Mouse (Mus musculus) adrenal gland, postnatal 25 days (tissue): ENCODE data around the gene Gm21973. TPM values are rescaled to one million over a fixed set of nuclear protein-coding genes. Genes with fewer than 3 reads are reported as not detected.

Source experiments
- DNase-seq: peaks from one replicate; pipeline ENCODE4 v3.0.0; 2021; ENCODE audit warnings: mixed read lengths
- total RNA-seq: library from RNA; stranded (reverse); gene quantifications from 2 replicates; pipeline ENCODE4 v1.2.3, GENCODE M21; 2021

Gene Gm21973
- total RNA-seq, 1 experiment from 2014 or later: not detected

DNA sequence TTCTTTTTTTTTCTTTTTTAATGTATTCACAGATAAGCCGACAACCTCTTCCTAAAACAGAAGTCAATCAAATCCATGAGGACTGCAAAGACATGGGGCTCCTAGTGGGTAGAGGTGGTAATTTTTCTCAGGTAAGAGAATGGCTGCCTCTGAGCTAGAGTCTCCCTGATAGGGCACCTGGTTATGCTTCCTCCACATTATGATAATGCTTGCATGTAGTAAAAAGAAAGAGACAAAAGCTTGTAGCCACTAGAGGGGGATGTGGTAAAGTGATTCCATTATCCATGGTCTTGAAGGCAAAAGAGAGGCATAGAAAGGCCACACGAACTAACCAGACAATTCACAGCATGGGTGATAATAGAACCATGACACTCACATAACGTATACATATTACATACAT, 75.2 kb downstream of the Gm21973 start:
- no peak for DNase-seq

DNA sequence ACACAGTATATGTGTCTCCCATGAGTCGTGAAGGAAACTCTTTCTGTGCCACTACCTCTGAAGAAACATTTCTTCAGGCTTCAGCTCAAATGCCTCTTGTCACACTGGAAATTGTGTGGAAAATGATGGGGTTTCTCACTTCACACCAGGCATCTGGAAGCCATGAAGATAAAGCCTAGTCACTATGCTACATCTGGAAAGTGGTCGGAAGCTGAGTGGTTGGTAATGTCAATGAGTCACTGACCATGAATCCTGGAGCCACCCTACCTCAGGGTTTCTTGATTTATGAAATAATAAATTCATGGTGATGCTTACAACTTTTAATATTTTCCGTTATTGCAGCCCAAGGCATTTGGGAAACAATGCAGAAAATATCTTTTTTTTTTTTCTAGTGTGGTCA, 84.7 kb downstream of the Gm21973 start:
- DNase-seq: no peak

GRCm38 (mm10) chr15:10410881-10411280, 85.7 kb downstream of the Gm21973 start:
- DNase-seq: no peak

- no peak for DNase-seq
Measured at GRCm38 (mm10) chr15:10413656-10414055, 88.5 kb downstream of the Gm21973 start.

- DNase-seq: no peak
Measured at GRCm38 (mm10) chr15:10421138-10421784, 96.1 kb downstream of the Gm21973 start.

GRCm38 (mm10) chr15:10421785-10422144, 96.6 kb downstream of the Gm21973 start:
- no peak for DNase-seq

Other genes starting within 250 kb of the Gm21973 start
- 211 and 257 TPM in 2 replicates for gene Prlr, start 148.1 kb upstream of the Gm21973 start, total RNA-seq
- gene Agxt2, start 33.2 kb downstream of the Gm21973 start, total RNA-seq: 1.9 and 3.9 TPM in 2 replicates
- gene Dnajc21, start 145.1 kb downstream of the Gm21973 start, total RNA-seq: 35.7 and 50.6 TPM in 2 replicates
- gene Brix1, start 160.6 kb downstream of the Gm21973 start, total RNA-seq: 42.7 and 45.6 TPM in 2 replicates
- 14.8 and 19.7 TPM in 2 replicates for gene Rad1, start 160.6 kb downstream of the Gm21973 start, total RNA-seq
- not detected in 2 replicates for gene Ttc23l, start 233.3 kb downstream of the Gm21973 start, total RNA-seq